Mouse (Mus musculus) hindbrain, postnatal 0 days (tissue): Measurements from ENCODE around the gene Wdr5. TPM values are rescaled to one million over a fixed set of nuclear protein-coding genes. Genes with fewer than 3 reads are reported as not detected.
"Not testable (repeated sequence)": the region's sequence is repeated elsewhere in the genome, so short reads cannot be mapped to it uniquely, and the experiment has no call there.

Source experiments
- ATAC-seq: fragments of 200-750 bp; cut with Nextera tagmentation; 2 replicates; pipeline ENCODE4 v1.8.0; 2017; ENCODE audit warnings: mild to moderate bottlenecking, moderate TSS enrichment, moderate library complexity
- DNase-seq: peaks from one replicate; pipeline ENCODE4 v3.0.0-alpha.2; 2015; ENCODE audit warnings: low spot score
- H3K27ac ChIP-seq: fragments of 300-500 bp; sonication (generic); 2 replicates; pipeline ENCODE4 v1.5.1; 2014; ENCODE audit warnings: mild to moderate bottlenecking
- H3K27me3 ChIP-seq: fragments of 300-500 bp; sonication (generic); 2 replicates; pipeline ENCODE4 v1.6.1; 2014; ENCODE audit warnings: low read length, mixed read lengths; ENCODE audit not compliant: insufficient read depth
- H3K36me3 ChIP-seq: fragments of 300-500 bp; sonication (generic); 2 replicates; pipeline ENCODE4 v1.6.1; 2014; ENCODE audit warnings: low read length, mixed read lengths; ENCODE audit not compliant: insufficient read depth
- H3K4me1 ChIP-seq: fragments of 300-500 bp; sonication (generic); 2 replicates; pipeline ENCODE4 v1.6.1; 2014; ENCODE audit warnings: antibody characterized with exemption, low read length, mixed read lengths; ENCODE audit not compliant: insufficient read depth
- H3K4me2 ChIP-seq: fragments of 300-500 bp; sonication (generic); 2 replicates; pipeline ENCODE4 v1.6.1; 2014; ENCODE audit warnings: low read depth, mild to moderate bottlenecking, low read length, moderate library complexity, mixed read lengths
- H3K4me3 ChIP-seq: fragments of 300-500 bp; sonication (generic); 2 replicates; pipeline ENCODE4 v1.5.1; 2014; ENCODE audit warnings: low read length
- H3K9ac ChIP-seq: fragments of 300-500 bp; sonication (generic); replicated peaks from 2 replicates; pipeline ENCODE4 v1.6.1; 2014; ENCODE audit warnings: mild to moderate bottlenecking, low read length, moderate library complexity, mixed read lengths
- H3K9me3 ChIP-seq: fragments of 300-500 bp; sonication (generic); 2 replicates; pipeline ENCODE4 v1.6.1; 2016; ENCODE audit warnings: low read length, mixed read lengths
- CTCF ChIP-seq: IDR thresholded peaks from 2 replicates; pipeline ENCODE4 v1.5.1; 2016; ENCODE audit warnings: antibody characterized with exemption, control low read depth, low read depth
- WGBS: fragments of 180-500 bp; shearing (Covaris S2); extraction: QIAGEN DNeasy Blood & Tissue Kit; methylation state at CpG from one replicate; pipeline ENCODE4 v1.1.7; 2014; 5-methylcytosine and 5-hydroxymethylcytosine counted together
- polyA plus RNA-seq: library from polyadenylated mRNA; unstranded; fragments of >200 nt; fragmentation: Nextera tagmentation; extraction: Ambion mirVana; gene quantifications from 2 replicates; pipeline ENCODE4 v1.2.1, GENCODE M21; 2015
- total RNA-seq: library from RNA; depleted of rRNA; stranded (reverse); fragments of >200 nt; gene quantifications from 2 replicates; pipeline ENCODE4 v1.2.3, GENCODE M21; 2014

Wdr5 gene
- total and polyA plus RNA-seq, 2 experiments from 2014 or later = 35.1 to 51.9 TPM

DNA sequence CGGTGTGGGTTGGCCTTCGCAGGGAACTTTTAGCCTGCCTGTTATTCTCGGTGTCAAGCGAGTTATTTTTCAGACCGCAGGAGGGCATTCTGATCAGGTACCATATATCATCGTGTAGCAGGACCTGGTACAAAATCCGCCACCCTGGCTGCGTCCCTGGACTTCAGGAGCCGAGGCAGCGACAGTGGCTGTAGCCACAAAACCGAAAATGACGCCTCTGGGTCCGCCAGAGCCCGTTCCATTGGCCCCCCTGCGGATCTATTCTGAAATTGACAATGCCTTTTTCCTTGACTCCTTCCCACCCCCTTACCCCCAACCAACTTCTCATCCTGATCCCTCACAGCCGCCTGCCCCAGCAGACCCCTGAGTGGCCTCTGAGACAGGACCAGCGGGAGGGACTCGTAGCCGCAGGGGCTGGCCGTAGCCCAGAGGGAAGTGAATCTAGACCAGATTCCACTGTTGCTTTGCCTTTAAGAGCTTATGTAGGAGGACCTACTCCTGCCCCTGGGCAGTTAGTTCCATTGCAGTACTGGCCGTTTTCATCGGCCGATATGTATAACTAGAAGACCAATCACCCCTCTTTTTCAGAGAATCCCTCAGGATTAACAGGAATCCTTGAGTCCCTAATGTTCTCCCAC, 18.4 kb upstream of the Wdr5 start:
- Histone ChIP-seq H3K27me3 (no peaks in the 10 kb centered on the region), H3K4me1 (no peaks in the 10 kb centered on the region), H3K4me2 (peak overlapping the region; percentile 63), H3K4me3 (peak overlapping the region; percentile 31), H3K36me3 (no peaks in the 10 kb centered on the region), H3K27ac (no peak overlapping the region), H3K9ac (peak overlapping the region; percentile 29; the same call in 1 of the 2 replicates), H3K9me3 (no peaks in the 10 kb centered on the region)
- WGBS = 15% methylated on average over 23 of the region's 23 CpGs
- ATAC-seq (no peak), DNase-seq (peak; percentile 67)
- TF ChIP-seq CTCF = no peak; the same call in 1 of the 2 replicates

GRCm38 (mm10) chr2:27504113-27504885, 10.7 kb upstream of the Wdr5 start:
- no peak for TF ChIP-seq CTCF
- H3K9me3 ChIP-seq = no peaks in the 10 kb centered on the region
- H3K36me3 ChIP-seq = no peaks in the 10 kb centered on the region
- H3K27me3 ChIP-seq = no peaks in the 10 kb centered on the region
- no peak for DNase-seq
- WGBS = 70% methylated on average over 7 of the region's 7 CpGs
- no peak overlapping the region for H3K4me2 ChIP-seq
- no peak overlapping the region for H3K4me3 ChIP-seq
- H3K27ac ChIP-seq = no peak overlapping the region
- no peaks in the 10 kb centered on the region for H3K4me1 ChIP-seq
- H3K9ac ChIP-seq = no peak overlapping the region
- no peak for ATAC-seq

DNA sequence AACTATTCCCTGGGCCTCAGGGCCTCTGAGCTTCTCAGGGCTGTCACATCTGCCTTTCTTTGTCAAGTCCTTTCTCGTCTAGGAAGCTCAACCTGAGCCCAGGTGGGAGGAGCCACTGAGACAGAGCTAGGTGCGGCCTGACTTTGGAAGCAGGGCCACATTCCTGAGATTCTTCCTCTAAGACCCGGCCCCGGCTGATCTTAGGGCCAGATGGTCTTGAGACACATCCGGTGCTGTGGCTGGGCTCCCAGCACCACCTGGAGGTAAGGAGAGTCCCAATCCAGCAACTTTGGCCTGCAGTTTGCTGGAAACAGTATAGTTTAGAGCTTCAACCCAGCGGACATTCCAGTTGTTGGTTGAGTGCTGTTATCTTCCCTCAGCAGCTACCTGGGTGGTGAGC, 9.4 kb upstream of the Wdr5 start:
- Histone ChIP-seq H3K9ac (no peak overlapping the region), H3K4me3 (no peak overlapping the region), H3K4me1 (no peaks in the 10 kb centered on the region), H3K27me3 (no peaks in the 10 kb centered on the region), H3K9me3 (no peaks in the 10 kb centered on the region), H3K4me2 (no peak overlapping the region), H3K27ac (no peak overlapping the region), H3K36me3 (no peaks in the 10 kb centered on the region)
- TF ChIP-seq CTCF = no peak
- WGBS = 14% methylated on average over 6 of the region's 6 CpGs
- DNase-seq (no peak), ATAC-seq (no peak)

GRCm38 (mm10) chr2:27506658-27507057, 8.3 kb upstream of the Wdr5 start:
- not testable (repeated sequence) for DNase-seq, H3K9me3 ChIP-seq, H3K4me3 ChIP-seq, H3K27me3 ChIP-seq, H3K27ac ChIP-seq, H3K36me3 ChIP-seq, H3K9ac ChIP-seq, H3K4me2 ChIP-seq, H3K4me1 ChIP-seq, ATAC-seq
- 86% methylated on average over 4 of the region's 4 CpGs for WGBS

DNA sequence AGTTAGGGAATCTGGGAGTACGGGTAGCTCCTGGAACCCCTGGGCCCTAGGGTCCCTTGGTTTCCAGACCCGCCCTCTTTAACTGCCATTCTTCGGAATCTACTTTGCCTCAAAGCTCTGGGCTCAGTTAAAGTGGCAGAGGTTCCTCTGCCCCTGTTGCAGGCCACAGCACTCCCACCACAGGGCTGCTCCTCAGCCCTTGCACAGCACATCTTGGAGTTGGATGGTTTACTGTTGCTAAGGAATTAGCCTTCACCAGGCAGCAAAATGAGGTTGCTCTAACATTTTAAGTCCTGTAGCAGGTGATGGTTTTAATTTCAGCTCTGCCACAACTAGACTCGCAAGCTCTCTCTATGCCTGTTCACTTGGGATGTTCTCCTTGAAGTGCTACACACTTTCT, 7.4 kb upstream of the Wdr5 start, which contains the start of gene Brd3:
Gene Brd3, minus strand, starts transcription at position 101 of the 400 bp plus-strand sequence.
- no peaks in the 10 kb centered on the region for H3K9me3 ChIP-seq
- WGBS = 70% methylated on average over 4 of the region's 4 CpGs
- TF ChIP-seq CTCF = no peak

GRCm38 (mm10) chr2:27510706-27511105, 4.3 kb upstream of the Wdr5 start:
- no peak overlapping the region for H3K4me3 ChIP-seq
- H3K27me3 ChIP-seq = no peaks in the 10 kb centered on the region
- DNase-seq (no peak), ATAC-seq (no peak)
- no peak overlapping the region for H3K27ac ChIP-seq
- no peak overlapping the region for H3K4me2 ChIP-seq
- H3K4me1 ChIP-seq = peaks cover 7% of the 10 kb centered on the region; the same call in 1 of the 2 replicates
- H3K9me3 ChIP-seq = no peaks in the 10 kb centered on the region
- 88% methylated on average over 7 of the region's 7 CpGs for WGBS
- H3K9ac ChIP-seq = no peak overlapping the region
- TF ChIP-seq CTCF = no peak
- H3K36me3 ChIP-seq = no peaks in the 10 kb centered on the region

More for the DNA sequence above, 7.4 kb upstream of the Wdr5 start, which contains the start of gene Brd3:
- H3K4me1 ChIP-seq = no peaks in the 10 kb centered on the region
- DNase-seq = no peak
- H3K36me3 ChIP-seq = no peaks in the 10 kb centered on the region
- H3K27ac ChIP-seq = no peak within 1 kb of the TSS
- H3K9ac ChIP-seq = no peak within 1 kb of the TSS
- no peak within 1 kb of the TSS for H3K4me2 ChIP-seq
- H3K27me3 ChIP-seq = no peaks in the 10 kb centered on the region
- no peak within 1 kb of the TSS for H3K4me3 ChIP-seq
- ATAC-seq = no peak

DNA sequence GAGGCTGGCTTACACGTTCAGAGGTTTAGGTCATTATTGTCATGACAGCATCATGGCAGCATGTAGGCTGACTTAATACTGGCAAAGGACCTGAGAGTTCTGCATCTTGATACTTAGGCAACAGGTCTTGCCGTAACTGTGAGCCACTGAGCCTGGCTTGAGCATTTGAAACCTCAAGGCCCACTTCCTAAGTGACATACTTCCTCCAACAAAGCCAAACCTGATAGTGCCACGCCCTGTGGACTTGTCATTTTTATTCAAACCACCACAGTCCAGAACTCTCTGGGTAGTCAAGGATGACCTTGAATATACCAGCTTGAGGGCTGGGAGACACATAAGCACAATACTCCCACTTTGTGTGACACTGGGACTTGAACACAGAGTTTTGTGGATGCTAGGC, 2.0 kb upstream of the Wdr5 start:
- no peak for TF ChIP-seq CTCF
- Histone ChIP-seq H3K9ac (no peak overlapping the region), H3K4me2 (no peak overlapping the region), H3K27me3 (no peaks in the 10 kb centered on the region), H3K27ac (no peak overlapping the region), H3K4me3 (no peak overlapping the region), H3K9me3 (no peaks in the 10 kb centered on the region), H3K4me1 (peaks cover 18% of the 10 kb centered on the region), H3K36me3 (no peaks in the 10 kb centered on the region)
- no peak for ATAC-seq
- 92% methylated on average over 3 of the region's 3 CpGs for WGBS
- DNase-seq = no peak
